17 mouse cellular contexts compared by ENCODE assay signal in genomic region chr1:71970771-71971170, GRCm38 (mm10).
"Had no signal": no experiment of that assay in that cellular context is flagged by ENCODE, and none has a peak within 500 bp of the region (broad histone marks: within the 10 kb centered on the region; RNA-seq: fewer than 3 reads in every experiment).

No protein-coding gene starts in this region.

- H3K9me3 ChIP-seq: lung, embryonic 15.5 days; midbrain, embryonic 13.5 days; midbrain, embryonic 15.5 days; neural tube, embryonic 12.5 days; stomach, embryonic 15.5 days had no signal

- H3K4me3 ChIP-seq: lung, embryonic 15.5 days; megakaryocyte, embryonic 14.5 days; midbrain, embryonic 13.5 days; midbrain, embryonic 15.5 days; neural tube, embryonic 12.5 days; stomach, embryonic 15.5 days had no signal

- ATAC-seq: lung, postnatal 0 days; midbrain, embryonic 13.5 days; midbrain, embryonic 15.5 days had no signal

- H3K36me3 ChIP-seq: lung, embryonic 15.5 days; midbrain, embryonic 13.5 days; midbrain, embryonic 15.5 days; neural tube, embryonic 12.5 days; stomach, embryonic 15.5 days had no signal

- DNase-seq: lung, adult 18-20 months; lung, postnatal 14 days; lung, postnatal 36 days; right cerebral cortex, postnatal 14 days; thymus, adult 2 months; thymus, postnatal 25 days; thymus, postnatal 4 days had no signal

- H3K9ac ChIP-seq: lung, embryonic 15.5 days; midbrain, embryonic 13.5 days; midbrain, embryonic 15.5 days; neural tube, embryonic 12.5 days; stomach, embryonic 15.5 days had no signal

- H3K4me2 ChIP-seq: lung, embryonic 15.5 days; midbrain, embryonic 11.5 days; midbrain, embryonic 13.5 days; midbrain, embryonic 15.5 days; neural tube, embryonic 12.5 days; stomach, embryonic 15.5 days had no signal

- H3K27ac ChIP-seq: lung, embryonic 15.5 days; macrophage; midbrain, embryonic 13.5 days; midbrain, embryonic 15.5 days; neural tube, embryonic 12.5 days; stomach, embryonic 15.5 days; stomach, postnatal 0 days had no signal

- H3K27me3 ChIP-seq: lung, embryonic 15.5 days; megakaryocyte, embryonic 14.5 days; midbrain, embryonic 13.5 days; midbrain, embryonic 15.5 days; neural tube, embryonic 12.5 days; stomach, embryonic 15.5 days had no signal

- H3K4me1 ChIP-seq: lung, embryonic 15.5 days; megakaryocyte, embryonic 14.5 days; midbrain, embryonic 13.5 days; midbrain, embryonic 15.5 days; neural tube, embryonic 12.5 days; stomach, embryonic 15.5 days had no signal
